Mouse (Mus musculus): ENCODE results near the gene Tcf7. TPM values are rescaled to one million over a fixed set of nuclear protein-coding genes. Genes with fewer than 3 reads are reported as not detected.
A peak's percentile ranks its signal among the peaks of the same experiment; 100 is the strongest.

The Tcf7 gene
- polyA plus RNA-seq, 1 experiment = 2.6 TPM

- H3K4me1 ChIP-seq (ENCODE audit: control insufficient read depth, insufficient read depth, low read length) = no peaks in the 10 kb centered on the region
- WGBS = 11% methylated on average over 9 of the region's 9 CpGs
- no peak overlapping the region for H3K27ac ChIP-seq (ENCODE audit: control insufficient read depth, insufficient read depth, low read depth, low read length, poor library complexity)
- no peak for TF ChIP-seq POLR2A (IDR thresholded peaks at IDR 0.05; ENCODE audit: borderline replicate concordance, control insufficient read depth, low read depth, low read length)
- peak; percentile 76 for TF ChIP-seq CTCF (IDR thresholded peaks at IDR 0.05; ENCODE audit: control insufficient read depth, insufficient read depth, low read length)
- H3K4me3 ChIP-seq (replicated peaks; ENCODE audit: control insufficient read depth, low read depth, low read length) = no peak overlapping the region
Observed at GRCm38 (mm10) chr11:52297352-52297751, 14.5 kb upstream of the Tcf7 start.

DNA sequence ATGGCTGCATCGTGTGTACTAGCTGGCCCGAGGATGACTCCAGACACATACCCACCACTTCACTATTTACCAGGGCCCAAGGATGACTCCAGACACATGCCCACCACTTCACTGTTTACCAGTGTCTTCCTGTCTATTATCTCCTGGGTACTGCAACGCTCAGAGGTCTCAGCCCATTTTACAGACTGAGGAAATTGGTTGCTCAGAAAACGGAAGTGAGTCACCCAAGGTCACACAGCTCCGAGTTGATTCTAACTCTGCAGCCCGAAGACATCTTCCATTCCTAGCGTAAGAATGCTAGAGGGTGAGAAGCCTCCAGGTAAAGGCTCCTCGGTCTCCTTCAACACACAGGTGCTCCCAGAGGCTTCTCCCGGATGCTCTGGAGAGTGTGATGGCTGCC is 11.3 kb upstream of the Tcf7 start:
- no peak for TF ChIP-seq CTCF (IDR thresholded peaks at IDR 0.05; ENCODE audit: control insufficient read depth, insufficient read depth, low read length)
- no peak for TF ChIP-seq POLR2A (IDR thresholded peaks at IDR 0.05; ENCODE audit: borderline replicate concordance, control insufficient read depth, low read depth, low read length)
- H3K4me3 ChIP-seq (replicated peaks; ENCODE audit: control insufficient read depth, low read depth, low read length) = no peak overlapping the region
- no peak overlapping the region for H3K27ac ChIP-seq (ENCODE audit: control insufficient read depth, insufficient read depth, low read depth, low read length, poor library complexity)
- H3K4me1 ChIP-seq (ENCODE audit: control insufficient read depth, insufficient read depth, low read length) = no peaks in the 10 kb centered on the region
- WGBS = 68% methylated on average over 9 of the region's 9 CpGs

DNA sequence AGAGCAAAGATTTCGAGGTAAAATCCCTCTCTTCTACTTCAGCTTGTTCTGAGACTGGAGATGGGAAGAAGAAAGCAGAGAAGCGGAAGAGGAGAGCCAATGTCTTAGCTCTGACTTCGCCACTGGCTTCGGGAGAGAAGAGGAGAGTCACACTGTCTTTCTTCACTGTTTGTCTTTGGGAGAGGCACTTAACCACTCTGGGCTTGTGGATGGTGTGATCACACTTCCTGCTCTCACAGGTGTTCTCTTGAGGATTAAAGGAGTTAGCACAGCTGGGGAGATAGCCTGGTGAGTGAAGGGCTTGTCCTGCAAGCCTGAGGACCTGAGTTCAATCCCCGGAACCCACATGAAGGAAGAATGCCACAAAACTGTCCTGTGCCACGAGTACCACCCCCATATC is 10.1 kb upstream of the Tcf7 start:
- Histone ChIP-seq H3K4me1 (ENCODE audit: control insufficient read depth, insufficient read depth, low read length) (no peaks in the 10 kb centered on the region), H3K27ac (ENCODE audit: control insufficient read depth, insufficient read depth, low read depth, low read length, poor library complexity) (no peak overlapping the region), H3K4me3 (replicated peaks; ENCODE audit: control insufficient read depth, low read depth, low read length) (no peak overlapping the region)
- TF ChIP-seq POLR2A (IDR thresholded peaks at IDR 0.05; ENCODE audit: borderline replicate concordance, control insufficient read depth, low read depth, low read length) = no peak
- no peak for TF ChIP-seq CTCF (IDR thresholded peaks at IDR 0.05; ENCODE audit: control insufficient read depth, insufficient read depth, low read length)
- WGBS = 61% methylated on average over 6 of the region's 6 CpGs

DNA sequence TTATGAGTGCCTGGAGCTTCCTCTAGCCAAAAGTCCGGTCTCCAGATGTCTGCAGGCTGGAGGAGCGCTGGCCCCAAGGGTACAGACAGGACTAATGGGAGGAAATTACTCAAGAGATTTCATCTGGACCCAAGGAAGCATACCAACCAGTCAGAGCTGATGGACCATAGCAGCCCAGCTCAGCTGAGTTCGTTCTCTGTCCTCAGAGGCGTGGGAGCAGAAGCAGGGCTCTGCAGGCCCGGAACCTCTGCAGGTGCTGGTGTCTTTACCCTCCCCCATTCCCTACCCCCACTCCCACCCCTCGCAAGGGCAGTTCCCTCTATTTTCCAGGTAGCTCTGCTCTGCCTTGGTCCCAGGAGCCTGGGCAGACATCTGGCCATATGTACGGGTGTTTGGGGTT is 9.5 kb upstream of the Tcf7 start:
- Histone ChIP-seq H3K4me3 (replicated peaks; ENCODE audit: control insufficient read depth, low read depth, low read length) (no peak overlapping the region), H3K27ac (ENCODE audit: control insufficient read depth, insufficient read depth, low read depth, low read length, poor library complexity) (no peak overlapping the region), H3K4me1 (ENCODE audit: control insufficient read depth, insufficient read depth, low read length) (no peaks in the 10 kb centered on the region)
- no peak for TF ChIP-seq CTCF (IDR thresholded peaks at IDR 0.05; ENCODE audit: control insufficient read depth, insufficient read depth, low read length)
- TF ChIP-seq POLR2A (IDR thresholded peaks at IDR 0.05; ENCODE audit: borderline replicate concordance, control insufficient read depth, low read depth, low read length) = no peak
- WGBS = 45% methylated on average over 7 of the region's 7 CpGs

GRCm38 (mm10) chr11:52286958-52287305 is 4.1 kb upstream of the Tcf7 start:
- H3K4me1 ChIP-seq (ENCODE audit: control insufficient read depth, insufficient read depth, low read length) = no peaks in the 10 kb centered on the region; the same call in 1 of the 2 replicates
- no peak overlapping the region for H3K4me3 ChIP-seq (replicated peaks; ENCODE audit: control insufficient read depth, low read depth, low read length)
- TF ChIP-seq CTCF (IDR thresholded peaks at IDR 0.05; ENCODE audit: control insufficient read depth, insufficient read depth, low read length) (no peak), POLR2A (IDR thresholded peaks at IDR 0.05; ENCODE audit: borderline replicate concordance, control insufficient read depth, low read depth, low read length) (no peak)
- WGBS = 72% methylated on average over 4 of the region's 4 CpGs
- no peak overlapping the region for H3K27ac ChIP-seq (ENCODE audit: control insufficient read depth, insufficient read depth, low read depth, low read length, poor library complexity)

DNA sequence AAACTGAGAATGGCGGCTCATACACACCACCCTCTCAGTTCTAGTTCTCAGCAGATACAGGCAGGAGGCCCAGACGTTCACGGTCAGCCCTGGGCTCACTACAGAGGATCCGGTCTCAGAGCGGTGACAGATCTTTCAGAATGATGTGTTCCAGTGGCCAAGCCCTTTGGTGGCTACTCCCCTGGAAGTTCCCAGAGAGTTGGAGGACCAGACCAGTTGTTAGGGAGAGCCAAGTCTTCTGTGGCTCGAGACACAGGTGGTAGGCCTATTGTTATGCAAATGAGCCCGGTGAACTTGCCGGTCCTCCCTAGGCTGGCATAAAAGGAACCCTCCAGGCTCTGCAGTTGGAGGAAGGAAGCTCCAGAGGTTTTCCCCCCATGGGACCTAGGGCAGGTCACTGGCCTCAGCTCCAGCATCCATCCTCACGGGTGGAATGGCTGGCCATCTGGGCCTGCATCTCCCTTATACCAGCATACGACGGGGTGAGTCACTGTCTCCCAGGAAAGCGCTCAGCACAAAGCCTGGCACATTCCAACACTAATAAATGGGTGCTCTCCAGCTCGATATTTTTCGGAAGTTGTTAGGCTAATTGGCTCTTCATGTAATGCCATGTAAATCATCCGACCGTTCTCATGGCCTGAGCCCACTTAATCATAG is 3.6 kb upstream of the Tcf7 start:
- TF ChIP-seq POLR2A (IDR thresholded peaks at IDR 0.05; ENCODE audit: borderline replicate concordance, control insufficient read depth, low read depth, low read length) (no peak), CTCF (IDR thresholded peaks at IDR 0.05; ENCODE audit: control insufficient read depth, insufficient read depth, low read length) (no peak)
- WGBS = 76% methylated on average over 16 of the region's 16 CpGs
- Histone ChIP-seq H3K27ac (ENCODE audit: control insufficient read depth, insufficient read depth, low read depth, low read length, poor library complexity) (no peak overlapping the region), H3K4me3 (replicated peaks; ENCODE audit: control insufficient read depth, low read depth, low read length) (no peak overlapping the region), H3K4me1 (ENCODE audit: control insufficient read depth, insufficient read depth, low read length) (no peaks in the 10 kb centered on the region; the same call in 1 of the 2 replicates)

- 18% methylated on average over 44 of the region's 44 CpGs for WGBS
- H3K27ac ChIP-seq (ENCODE audit: control insufficient read depth, insufficient read depth, low read depth, low read length, poor library complexity) = peak overlapping the region; percentile 25; the same call in 1 of the 2 replicates
- TF ChIP-seq POLR2A (IDR thresholded peaks at IDR 0.05; ENCODE audit: borderline replicate concordance, control insufficient read depth, low read depth, low read length) (no peak), CTCF (IDR thresholded peaks at IDR 0.05; ENCODE audit: control insufficient read depth, insufficient read depth, low read length) (no peak)
- H3K4me3 ChIP-seq (replicated peaks; ENCODE audit: control insufficient read depth, low read depth, low read length) = no peak overlapping the region
- no peaks in the 10 kb centered on the region; the same call in 1 of the 2 replicates for H3K4me1 ChIP-seq (ENCODE audit: control insufficient read depth, insufficient read depth, low read length)
Observed at GRCm38 (mm10) chr11:52283596-52284571, 1.1 kb upstream of the Tcf7 start.

- 9% methylated on average over 19 of the region's 19 CpGs for WGBS
- Histone ChIP-seq H3K4me1 (ENCODE audit: control insufficient read depth, insufficient read depth, low read length) (no peaks in the 10 kb centered on the region; the same call in 1 of the 2 replicates), H3K27ac (ENCODE audit: control insufficient read depth, insufficient read depth, low read depth, low read length, poor library complexity) (no peak overlapping the region; the same call in 1 of the 2 replicates), H3K4me3 (replicated peaks; ENCODE audit: control insufficient read depth, low read depth, low read length) (peak overlapping the region; percentile 15)
- TF ChIP-seq POLR2A (IDR thresholded peaks at IDR 0.05; ENCODE audit: borderline replicate concordance, control insufficient read depth, low read depth, low read length) = no peak
- no peak for TF ChIP-seq CTCF (IDR thresholded peaks at IDR 0.05; ENCODE audit: control insufficient read depth, insufficient read depth, low read length)
Observed at GRCm38 (mm10) chr11:52282420-52282773, 417 bp downstream of the Tcf7 start.
